Comparison of ENCODE assay signal across 19 mouse cellular contexts in the genomic region with DNA sequence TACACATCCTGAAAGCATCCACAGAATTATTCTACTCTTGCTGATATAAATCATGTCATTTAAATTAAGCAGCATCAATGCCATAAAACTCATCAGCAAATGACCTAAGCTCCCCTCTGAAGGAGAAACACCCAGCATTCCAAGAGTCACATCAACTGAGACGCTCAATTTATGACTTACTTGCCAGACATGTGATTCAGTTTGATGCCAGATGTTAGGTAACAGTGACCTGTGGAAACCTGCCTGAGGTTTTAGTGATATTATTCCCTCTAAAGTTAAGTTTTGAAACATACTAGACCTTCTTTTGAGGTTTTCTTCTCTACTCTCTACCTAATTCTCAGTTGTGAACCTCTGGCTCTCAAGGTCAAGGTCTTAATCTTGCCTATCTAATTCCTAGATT.
"Had no signal": no experiment of that assay in that cellular context is flagged by ENCODE, and none has a peak within 500 bp of the region (broad histone marks: within the 10 kb centered on the region; RNA-seq: fewer than 3 reads in every experiment).

No protein-coding gene starts in this region.

- DNase-seq: layer of hippocampus, postnatal 36 days; liver, embryonic 13.5 days; lung, adult 2 months; lung, postnatal 14 days; lung, postnatal 4 days; right cerebral cortex, adult 18-20 months; right cerebral cortex, postnatal 14 days; right cerebral cortex, postnatal 4 days; thymus, adult 2 months; thymus, postnatal 14 days; thymus, postnatal 4 days had no signal

- H3K4me3 ChIP-seq: intestine, embryonic 15.5 days; left cerebral cortex, adult 2 months; liver, embryonic 13.5 days; midbrain, embryonic 12.5 days; midbrain, embryonic 15.5 days; neural tube, embryonic 12.5 days; neural tube, embryonic 15.5 days had no signal

- H3K9ac ChIP-seq: intestine, embryonic 15.5 days; liver, embryonic 13.5 days; midbrain, embryonic 12.5 days; midbrain, embryonic 15.5 days; neural tube, embryonic 12.5 days; neural tube, embryonic 15.5 days had no signal

- H3K4me2 ChIP-seq: intestine, embryonic 15.5 days; liver, embryonic 13.5 days; midbrain, embryonic 12.5 days; midbrain, embryonic 15.5 days; neural tube, embryonic 12.5 days; neural tube, embryonic 15.5 days had no signal

- H3K27ac ChIP-seq: intestine, embryonic 15.5 days; kidney, postnatal 0 days; left cerebral cortex, adult 2 months; liver, embryonic 13.5 days; midbrain, embryonic 12.5 days; midbrain, embryonic 15.5 days; neural tube, embryonic 12.5 days; neural tube, embryonic 15.5 days; stomach, postnatal 0 days had no signal

- H3K36me3 ChIP-seq: intestine, embryonic 15.5 days; liver, embryonic 13.5 days; midbrain, embryonic 12.5 days; midbrain, embryonic 15.5 days; neural tube, embryonic 12.5 days; neural tube, embryonic 15.5 days had no signal

- ATAC-seq: intestine, embryonic 15.5 days; midbrain, embryonic 15.5 days had no signal

- H3K9me3 ChIP-seq: intestine, embryonic 15.5 days; liver, embryonic 13.5 days; midbrain, embryonic 12.5 days; midbrain, embryonic 15.5 days; neural tube, embryonic 12.5 days; neural tube, embryonic 15.5 days had no signal

- H3K4me1 ChIP-seq: intestine, embryonic 15.5 days; liver, embryonic 13.5 days; midbrain, embryonic 12.5 days; midbrain, embryonic 15.5 days; neural tube, embryonic 12.5 days had no signal

- H3K27me3 ChIP-seq: intestine, embryonic 15.5 days; liver, embryonic 13.5 days; midbrain, embryonic 12.5 days; midbrain, embryonic 15.5 days; neural tube, embryonic 12.5 days; neural tube, embryonic 15.5 days had no signal
